Mouse (Mus musculus) brain, embryonic 14.5 days (tissue): ENCODE measurements around the gene Mapk8ip1. TPM values are rescaled to one million over a fixed set of nuclear protein-coding genes. Genes with fewer than 3 reads are reported as not detected.

Source experiments
- DNase-seq: peaks from one replicate; pipeline ENCODE4 v3.0.0-alpha.2; 2011; ENCODE audit warnings: low read depth
- CTCF ChIP-seq: fragments of 200-500 bp; IDR thresholded peaks from 2 replicates; pipeline ENCODE4 v1.5.1; 2012; ENCODE audit warnings: inconsistent platforms, mild to moderate bottlenecking, moderate library complexity, borderline replicate concordance; ENCODE audit not compliant: insufficient read depth, insufficient read length; ENCODE audit errors: extremely low read depth
- POLR2A ChIP-seq: fragments of 200-500 bp; IDR thresholded peaks from 2 replicates; pipeline ENCODE4 v1.6.1; 2012; ENCODE audit warnings: mild to moderate bottlenecking, inconsistent platforms, borderline replicate concordance; ENCODE audit not compliant: poor library complexity, insufficient read depth, insufficient read length, severe bottlenecking; ENCODE audit errors: extremely low read depth
- polyA plus RNA-seq: library from polyadenylated mRNA; depleted of rRNA; stranded (reverse); fragments of >200 nt; gene quantifications from 2 replicates; pipeline ENCODE4 v1.2.3, GENCODE M21; 2012

Mapk8ip1 gene
- polyA plus RNA-seq, 1 experiment, result 214 TPM

- DNase-seq, result no peak
- no peak for TF ChIP-seq CTCF
These were observed 22.1 kb upstream of the Mapk8ip1 start for GRCm38 (mm10) chr2:92423156-92423555.

DNA sequence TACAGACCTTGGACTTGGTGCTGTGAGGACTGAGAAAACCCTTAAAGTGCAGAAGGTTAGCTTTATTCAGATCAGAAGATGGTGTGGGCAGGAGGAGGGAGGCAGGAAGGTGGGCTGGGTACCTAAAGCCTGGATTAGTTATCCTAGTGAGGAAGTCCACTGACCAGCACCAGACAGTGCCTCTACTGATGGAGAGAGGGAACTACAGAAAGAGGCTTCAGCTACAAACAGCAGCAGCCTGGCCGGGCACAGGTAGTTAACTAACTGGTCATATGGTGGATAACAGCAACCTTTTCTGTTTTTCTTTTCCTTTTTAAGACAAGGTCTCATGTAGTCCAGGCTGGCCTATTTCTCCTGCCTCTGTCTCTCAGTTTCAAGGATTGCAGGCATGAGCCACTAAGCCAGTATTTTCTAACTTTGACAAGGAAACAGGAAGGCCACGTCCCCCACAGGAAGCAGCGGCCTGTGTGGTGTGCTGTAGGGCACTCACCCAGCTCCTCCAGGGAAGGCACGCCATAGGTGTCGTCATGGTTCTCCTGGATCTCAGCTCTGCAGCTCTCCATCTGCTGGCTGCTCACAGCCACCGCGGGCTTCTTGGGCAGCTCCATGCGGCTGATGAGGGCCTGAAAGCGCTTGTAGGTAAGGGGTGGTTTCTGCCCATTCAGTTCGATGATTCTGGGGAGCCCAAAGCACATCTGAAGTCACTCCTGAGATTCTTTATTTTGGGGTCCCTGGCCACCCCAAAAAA is 21.5 kb upstream of the Mapk8ip1 start:
- DNase-seq, result no peak
- TF ChIP-seq CTCF, result peak; percentile 47; the same call in 1 of the 2 replicates
- no peak for TF ChIP-seq POLR2A

DNA sequence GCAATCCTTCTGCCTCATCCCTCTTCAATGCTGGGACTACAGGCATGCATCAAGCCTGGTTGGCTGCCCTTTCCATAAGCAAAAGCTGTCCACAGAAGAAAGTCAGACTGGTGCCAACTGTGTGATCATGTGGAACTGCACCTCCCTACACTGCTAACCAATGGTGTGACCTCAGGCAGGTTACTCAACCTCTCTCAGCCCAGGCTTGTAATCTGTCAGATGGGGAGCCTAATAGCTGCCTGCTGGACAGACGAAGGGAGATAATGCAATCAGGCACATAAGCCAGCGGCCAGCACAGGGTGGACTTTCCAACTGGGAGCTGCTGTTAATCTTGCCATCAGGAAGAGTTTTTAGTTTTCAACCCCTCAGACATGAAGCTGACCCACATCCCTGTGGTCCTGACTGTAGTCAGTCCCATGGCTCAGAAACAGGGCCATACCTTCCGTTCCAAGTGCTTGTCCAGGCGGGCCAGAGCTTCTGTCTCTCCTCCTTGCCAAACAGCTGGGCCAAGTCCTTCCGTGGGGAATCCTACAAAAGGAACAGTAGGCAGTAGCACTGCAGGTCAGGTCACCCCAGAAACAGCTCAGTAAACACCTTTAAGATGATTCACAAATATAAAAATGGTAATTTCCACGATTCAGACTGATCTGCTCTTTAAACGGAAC is 20.8 kb upstream of the Mapk8ip1 start:
- DNase-seq, result no peak
- TF ChIP-seq POLR2A (no peak), CTCF (no peak)

- TF ChIP-seq CTCF (no peak), POLR2A (no peak)
- no peak for DNase-seq
These were observed 10.6 kb upstream of the Mapk8ip1 start for GRCm38 (mm10) chr2:92411705-92412104.

- no peak for TF ChIP-seq CTCF
- TF ChIP-seq POLR2A, result no peak
- no peak for DNase-seq
These were observed 7.4 kb upstream of the Mapk8ip1 start for GRCm38 (mm10) chr2:92408309-92409045.

GRCm38 (mm10) chr2:92405687-92406086 is 4.6 kb upstream of the Mapk8ip1 start:
- DNase-seq, result peak; percentile 29

GRCm38 (mm10) chr2:92404737-92405136 is 3.7 kb upstream of the Mapk8ip1 start:
- DNase-seq, result no peak
- TF ChIP-seq CTCF (no peak), POLR2A (no peak)

More at GRCm38 (mm10) chr2:92405687-92406086, 4.6 kb upstream of the Mapk8ip1 start:
- TF ChIP-seq CTCF (no peak), POLR2A (no peak)

DNA sequence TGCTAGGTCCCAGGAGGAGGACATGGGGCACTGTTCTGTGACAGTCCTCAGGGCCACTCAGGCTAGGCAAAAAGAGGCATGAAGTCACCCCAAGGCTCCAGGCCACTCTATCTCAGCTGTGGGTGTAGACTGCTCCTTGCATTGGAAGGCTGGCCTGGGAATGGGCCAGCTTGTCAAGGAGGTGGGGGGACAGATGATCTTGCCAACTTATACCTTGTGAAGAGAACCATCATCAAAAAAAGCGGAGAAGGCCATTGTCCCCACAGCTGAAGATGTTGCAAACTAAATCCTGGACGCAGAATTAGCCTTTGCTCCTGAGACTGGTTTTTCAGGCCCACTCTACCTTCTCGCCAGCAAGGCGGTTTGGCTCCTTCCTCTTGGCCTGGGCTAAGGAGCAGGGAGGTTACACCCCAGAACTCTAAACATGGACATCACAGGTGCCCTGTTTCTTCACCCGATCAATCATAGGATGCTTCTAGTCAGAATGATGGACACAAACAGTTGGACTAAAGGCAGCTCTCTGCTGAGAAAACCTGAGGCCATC is 2.8 kb upstream of the Mapk8ip1 start:
- TF ChIP-seq CTCF, result no peak
- no peak for TF ChIP-seq POLR2A
- DNase-seq, result no peak

GRCm38 (mm10) chr2:92402591-92403326 is 1.7 kb upstream of the Mapk8ip1 start:
- TF ChIP-seq POLR2A (no peak), CTCF (no peak)

DNA sequence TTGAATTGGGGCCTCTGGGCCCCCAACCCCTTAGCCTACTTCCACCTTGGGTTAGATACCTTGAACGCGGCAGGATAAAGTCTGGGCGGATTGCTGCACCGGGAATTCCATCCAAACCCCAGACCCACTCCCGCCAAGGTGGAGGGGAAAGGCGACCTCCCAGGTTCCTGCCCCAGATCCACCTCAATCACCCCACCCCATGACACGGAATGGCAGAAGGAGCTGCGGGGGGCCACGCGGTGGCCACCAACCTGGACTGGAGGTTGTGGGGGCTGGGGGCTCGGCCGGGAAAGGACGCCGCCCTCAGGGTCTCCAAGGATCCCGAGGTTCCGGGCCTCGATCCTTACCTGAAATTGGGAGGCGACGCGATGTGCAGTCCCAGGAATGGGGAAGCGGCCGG is 381 bp downstream of the Mapk8ip1 start:
- TF ChIP-seq CTCF, result no peak
- TF ChIP-seq POLR2A, result no peak
- no peak for DNase-seq

More at GRCm38 (mm10) chr2:92402591-92403326, 1.7 kb upstream of the Mapk8ip1 start:
- DNase-seq, result no peak

DNA sequence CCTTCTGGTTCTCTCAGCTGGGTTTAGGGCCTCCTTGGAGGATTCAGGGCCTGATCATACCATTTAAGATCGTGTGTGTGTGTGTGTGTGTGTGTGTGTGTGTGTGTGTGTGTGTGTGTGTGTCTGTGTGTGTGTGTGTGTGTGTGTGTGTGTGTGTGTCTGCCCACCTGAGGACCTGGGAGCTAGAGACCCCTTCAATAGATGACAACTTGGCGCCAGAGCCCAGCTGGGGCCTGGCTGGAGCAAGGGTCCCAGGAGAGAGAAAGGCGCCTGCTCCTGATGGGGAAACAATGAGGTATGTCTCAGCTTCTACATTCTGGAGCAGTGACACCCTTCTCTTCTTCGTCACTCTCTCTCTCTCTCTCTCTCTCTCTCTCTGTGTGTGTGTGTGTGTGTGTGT is 1.2 kb downstream of the Mapk8ip1 start:
- peak; percentile 33 for DNase-seq

DNA sequence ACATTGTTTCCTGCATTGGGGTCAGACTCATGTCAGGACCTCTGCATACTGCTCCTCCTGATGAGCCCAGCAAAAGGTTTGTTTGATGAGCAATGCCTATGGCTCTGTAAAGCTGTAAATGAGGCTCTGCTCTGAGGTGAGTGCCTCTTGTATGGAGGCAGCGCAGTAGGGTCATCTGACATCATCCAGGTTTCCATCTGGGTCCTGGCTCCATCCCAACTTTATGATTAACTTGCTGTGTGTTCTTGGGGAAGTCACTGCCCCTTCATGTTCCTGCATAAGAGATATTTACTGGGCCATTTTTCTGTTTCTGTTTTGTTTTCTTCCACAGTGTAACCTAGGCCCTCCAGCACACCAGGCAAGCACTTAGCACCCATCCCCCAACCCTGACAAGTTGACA is 3.6 kb downstream of the Mapk8ip1 start:
- no peak for TF ChIP-seq CTCF
- no peak for TF ChIP-seq POLR2A
- no peak for DNase-seq
